Mouse (Mus musculus) heart, embryonic 16.5 days (tissue): ENCODE results near the gene Hoxb5. TPM values are rescaled to one million over a fixed set of nuclear protein-coding genes. Genes with fewer than 3 reads are reported as not detected.
A peak's percentile ranks its signal among the peaks of the same experiment; 100 is the strongest.

Experiments used
- ATAC-seq: fragments of 200-750 bp; cut with Nextera tagmentation; replicated peaks from 2 replicates; pipeline ENCODE4 v1.8.0; 2017; ENCODE audit warnings: moderate number of reproducible peaks; ENCODE audit not compliant: insufficient read depth, low FRiP score; ENCODE audit errors: extremely low read depth
- H3K27ac ChIP-seq: fragments of 300-500 bp; sonication (generic); 2 replicates; pipeline ENCODE4 v1.5.1; 2014; ENCODE audit warnings: mild to moderate bottlenecking, low read length, control low read depth, moderate library complexity
- H3K27me3 ChIP-seq: fragments of 300-500 bp; sonication (generic); 2 replicates; pipeline ENCODE4 v1.6.1; 2014; ENCODE audit warnings: low read length, mixed read lengths; ENCODE audit not compliant: control insufficient read depth, insufficient read depth
- H3K36me3 ChIP-seq: fragments of 300-500 bp; sonication (generic); 2 replicates; pipeline ENCODE4 v1.6.1; 2014; ENCODE audit not compliant: control insufficient read depth, insufficient read depth
- H3K4me1 ChIP-seq: fragments of 300-500 bp; sonication (generic); 2 replicates; pipeline ENCODE4 v1.6.1; 2014; ENCODE audit warnings: low read length, mixed read lengths; ENCODE audit not compliant: control insufficient read depth, insufficient read depth
- H3K4me2 ChIP-seq: fragments of 300-500 bp; sonication (generic); 2 replicates; pipeline ENCODE4 v1.6.1; 2014; ENCODE audit warnings: low read depth, mild to moderate bottlenecking, control low read depth, low read length
- H3K4me3 ChIP-seq: fragments of 300-500 bp; sonication (generic); 2 replicates; pipeline ENCODE4 v1.5.1; 2014; ENCODE audit warnings: mild to moderate bottlenecking, control low read depth, low read length
- H3K9ac ChIP-seq: fragments of 300-500 bp; sonication (generic); 2 replicates; pipeline ENCODE4 v1.6.1; 2014; ENCODE audit warnings: low read length, control low read depth
- H3K9me3 ChIP-seq: fragments of 300-500 bp; sonication (generic); replicated peaks from 2 replicates; pipeline ENCODE4 v1.6.1; 2016; ENCODE audit warnings: low read length; ENCODE audit not compliant: control insufficient read depth
- WGBS: fragments of 180-500 bp; shearing (Covaris S2); extraction: QIAGEN DNeasy Blood & Tissue Kit; methylation state at CpG from one replicate; pipeline ENCODE4 v1.1.7; 2014; 5-methylcytosine and 5-hydroxymethylcytosine counted together
- polyA plus RNA-seq: library from polyadenylated mRNA; unstranded; fragments of >200 nt; fragmentation: Nextera tagmentation; extraction: Ambion mirVana; gene quantifications from 2 replicates; pipeline ENCODE4 v1.2.1, GENCODE M21; 2015

Hoxb5 gene
- polyA plus RNA-seq, 1 experiment from 2014 or later, result 0.76 TPM

DNA sequence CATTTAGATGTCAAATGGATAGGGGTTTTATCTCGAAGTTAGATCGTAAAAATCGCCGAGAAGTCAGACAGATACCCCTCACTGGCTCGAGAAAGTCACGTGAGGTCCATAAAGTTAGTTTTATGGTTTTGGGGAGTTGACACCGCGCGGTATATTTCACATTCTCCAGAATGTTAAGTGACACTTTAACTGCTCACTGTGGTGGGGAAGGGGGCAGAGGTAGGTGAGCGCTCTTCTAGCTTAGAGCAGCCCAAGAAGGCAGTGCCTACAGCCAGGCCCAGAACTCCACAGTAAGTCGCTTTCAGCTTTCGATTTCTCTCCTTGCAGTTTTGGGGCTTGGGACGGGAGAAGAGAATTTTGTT lies 3.8 kb downstream of the Hoxb5 start:
- WGBS, result 20% methylated on average over 13 of the region's 13 CpGs
- H3K36me3 ChIP-seq, result no peaks in the 10 kb centered on the region
- no peak for ATAC-seq
- no peaks in the 10 kb centered on the region for H3K9me3 ChIP-seq
- 0 out of 2 replicates have a peak, but pooled peaks cover 2% of the 10 kb centered on the region for H3K4me1 ChIP-seq
- no peak overlapping the region for H3K4me2 ChIP-seq
- no peak overlapping the region for H3K9ac ChIP-seq
- H3K27me3 ChIP-seq, result peaks cover 96% of the 10 kb centered on the region
- H3K27ac ChIP-seq, result no peak overlapping the region
- no peak overlapping the region for H3K4me3 ChIP-seq

- H3K27ac ChIP-seq, result no peak overlapping the region
- H3K9me3 ChIP-seq, result no peaks in the 10 kb centered on the region
These were observed 5.6 kb downstream of the Hoxb5 start for GRCm38 (mm10) chr11:96308763-96309162.

DNA sequence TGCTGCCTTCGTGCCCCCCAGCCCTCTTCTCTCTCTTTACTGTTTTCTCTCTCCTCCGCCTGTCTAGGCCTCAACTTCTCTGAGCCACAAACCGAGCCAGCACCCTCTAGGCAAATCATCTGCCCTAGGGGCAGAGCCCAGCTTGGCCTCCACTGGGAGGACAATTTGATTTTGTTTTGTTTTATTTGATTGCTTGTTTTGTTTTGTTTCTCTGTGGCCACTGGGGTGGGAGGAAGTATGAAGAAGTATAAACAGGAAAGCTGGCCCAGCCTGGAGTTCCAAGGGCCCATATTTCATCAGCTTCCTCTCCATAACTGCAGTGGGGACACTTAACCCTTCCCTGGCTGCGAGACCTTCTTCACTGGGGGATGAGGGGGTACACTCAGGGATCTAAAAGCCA lies 6.2 kb downstream of the Hoxb5 start:
- no peak overlapping the region for H3K9ac ChIP-seq
- no peaks in the 10 kb centered on the region for H3K9me3 ChIP-seq
- no peaks in the 10 kb centered on the region for H3K36me3 ChIP-seq
- no peak overlapping the region for H3K4me3 ChIP-seq
- peaks cover 96% of the 10 kb centered on the region for H3K27me3 ChIP-seq
- no peak overlapping the region for H3K4me2 ChIP-seq
- no peak overlapping the region for H3K27ac ChIP-seq
- H3K4me1 ChIP-seq, result 0 out of 2 replicates have a peak, but pooled peaks cover 2% of the 10 kb centered on the region
- ATAC-seq, result no peak
- WGBS, result 24% methylated on average over 4 of the region's 4 CpGs

More at GRCm38 (mm10) chr11:96308763-96309162, 5.6 kb downstream of the Hoxb5 start:
- Histone ChIP-seq H3K4me2 (no peak overlapping the region), H3K27me3 (peaks cover 96% of the 10 kb centered on the region), H3K36me3 (no peaks in the 10 kb centered on the region), H3K4me1 (0 out of 2 replicates have a peak, but pooled peaks cover 2% of the 10 kb centered on the region), H3K9ac (no peak overlapping the region), H3K4me3 (no peak overlapping the region)
- no peak for ATAC-seq
- 35% methylated on average over 4 of the region's 4 CpGs for WGBS

GRCm38 (mm10) chr11:96310183-96310938 lies 7.2 kb downstream of the Hoxb5 start:
- Histone ChIP-seq H3K4me2 (peak overlapping the region; percentile 6; the same call in 1 of the 2 replicates), H3K27me3 (peaks cover 95% of the 10 kb centered on the region), H3K4me1 (0 out of 2 replicates have a peak, but pooled peaks cover 2% of the 10 kb centered on the region), H3K9ac (no peak overlapping the region), H3K36me3 (no peaks in the 10 kb centered on the region), H3K4me3 (no peak overlapping the region), H3K9me3 (no peaks in the 10 kb centered on the region), H3K27ac (no peak overlapping the region)
- 16% methylated on average over 20 of the region's 20 CpGs for WGBS
- ATAC-seq, result no peak

DNA sequence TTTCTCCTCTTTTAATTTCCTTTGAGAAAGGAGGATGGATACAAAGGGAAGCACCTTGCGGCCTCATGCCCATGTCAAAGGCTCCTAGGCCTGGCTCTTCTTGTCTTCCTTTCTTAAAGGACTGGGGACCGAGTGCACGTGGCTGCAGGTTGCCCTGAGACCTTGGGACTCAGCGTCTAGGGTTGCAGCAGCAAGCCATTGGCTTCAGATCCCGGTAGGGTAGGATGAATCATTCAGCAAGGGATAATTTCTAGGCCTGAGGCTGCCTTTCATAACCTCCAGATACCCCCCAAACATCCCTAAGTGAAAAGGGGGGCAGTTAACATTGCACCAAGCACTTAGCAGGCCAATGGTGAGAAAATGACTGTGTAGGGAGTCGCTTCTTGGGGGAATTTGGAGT lies 8.0 kb downstream of the Hoxb5 start:
- peaks cover 95% of the 10 kb centered on the region for H3K27me3 ChIP-seq
- H3K9ac ChIP-seq, result no peak overlapping the region
- H3K9me3 ChIP-seq, result no peaks in the 10 kb centered on the region

GRCm38 (mm10) chr11:96311520-96312417 lies 8.6 kb downstream of the Hoxb5 start:
- Histone ChIP-seq H3K9me3 (no peaks in the 10 kb centered on the region), H3K4me3 (peak overlapping the region; percentile 35), H3K27me3 (peaks cover 95% of the 10 kb centered on the region), H3K36me3 (no peaks in the 10 kb centered on the region), H3K4me1 (0 out of 2 replicates have a peak, but pooled peaks cover 2% of the 10 kb centered on the region), H3K27ac (no peak overlapping the region), H3K9ac (no peak overlapping the region), H3K4me2 (peak overlapping the region; percentile 47)
- WGBS, result 2% methylated on average over 30 of the region's 31 CpGs
- 0 out of 2 replicates have a peak, but pooled peaks have one; percentile 69 for ATAC-seq

More for the DNA sequence above, 8.0 kb downstream of the Hoxb5 start:
- Histone ChIP-seq H3K27ac (no peak overlapping the region), H3K4me3 (peak overlapping the region; percentile 35), H3K4me1 (0 out of 2 replicates have a peak, but pooled peaks cover 2% of the 10 kb centered on the region), H3K4me2 (peak overlapping the region; percentile 47), H3K36me3 (no peaks in the 10 kb centered on the region)
- 12% methylated on average over 6 of the region's 6 CpGs for WGBS
- ATAC-seq, result no peak

DNA sequence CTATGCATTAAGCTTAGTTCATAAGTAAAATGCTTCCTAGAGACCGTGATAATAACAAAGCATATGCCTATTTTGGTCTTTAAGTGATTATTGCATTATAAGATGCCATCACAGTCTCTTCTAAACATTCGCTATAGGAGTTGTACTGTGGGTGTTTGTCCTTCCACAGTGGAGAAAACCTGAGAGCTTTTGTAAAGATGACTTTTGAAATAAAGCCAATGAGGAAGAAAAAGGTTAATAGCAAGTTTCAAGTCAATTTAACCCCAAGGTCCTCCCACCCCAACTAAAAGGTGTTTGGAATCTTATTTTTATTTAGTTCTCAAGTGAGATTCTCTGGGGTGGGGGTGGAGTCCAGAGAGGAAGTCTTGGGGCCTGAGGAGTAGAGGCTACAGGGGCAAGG lies 10.0 kb downstream of the Hoxb5 start:
- Histone ChIP-seq H3K9me3 (no peaks in the 10 kb centered on the region), H3K4me1 (0 out of 2 replicates have a peak, but pooled peaks cover 2% of the 10 kb centered on the region), H3K4me3 (no peak overlapping the region), H3K4me2 (no peak overlapping the region), H3K27ac (no peak overlapping the region), H3K27me3 (peaks cover 92% of the 10 kb centered on the region), H3K36me3 (no peaks in the 10 kb centered on the region), H3K9ac (no peak overlapping the region)
- WGBS, result 42% methylated on average over 2 of the region's 2 CpGs
- no peak for ATAC-seq

- no peak overlapping the region for H3K27ac ChIP-seq
- peak overlapping the region; percentile 17 for H3K4me2 ChIP-seq
- 20% methylated on average over 12 of the region's 12 CpGs for WGBS
These were observed 10.8 kb downstream of the Hoxb5 start for GRCm38 (mm10) chr11:96313806-96314428.

More at GRCm38 (mm10) chr11:96313806-96314428, 10.8 kb downstream of the Hoxb5 start:
- peaks cover 92% of the 10 kb centered on the region for H3K27me3 ChIP-seq
- no peaks in the 10 kb centered on the region for H3K36me3 ChIP-seq
- H3K4me3 ChIP-seq, result no peak overlapping the region
- no peak for ATAC-seq
- H3K4me1 ChIP-seq, result 0 out of 2 replicates have a peak, but pooled peaks cover 2% of the 10 kb centered on the region
- no peaks in the 10 kb centered on the region for H3K9me3 ChIP-seq
- H3K9ac ChIP-seq, result no peak overlapping the region
